Mouse (Mus musculus) frontal cortex, postnatal 10 days (tissue): ENCODE results near the gene Ppp1r3e.

Experiments used
- DNase-seq, 2 experiments: peaks; one replicate each; pipeline ENCODE4 v3.0.0; 2022; ENCODE audit warnings: low spot score in 2 of 2, mixed read lengths in 1 of 2

The Ppp1r3e gene

GRCm38 (mm10) chr14:54877048-54877715 lies at the start of gene Ppp1r3e:
Gene Ppp1r3e, minus strand, starts transcription at chr14:54877550.
- peak; percentile 34 to 69 for DNase-seq

GRCm38 (mm10) chr14:54926401-54927158 lies 49.2 kb upstream of the Ppp1r3e start:
- DNase-seq, result peak in 1 of 2 experiments; percentile 44

DNA sequence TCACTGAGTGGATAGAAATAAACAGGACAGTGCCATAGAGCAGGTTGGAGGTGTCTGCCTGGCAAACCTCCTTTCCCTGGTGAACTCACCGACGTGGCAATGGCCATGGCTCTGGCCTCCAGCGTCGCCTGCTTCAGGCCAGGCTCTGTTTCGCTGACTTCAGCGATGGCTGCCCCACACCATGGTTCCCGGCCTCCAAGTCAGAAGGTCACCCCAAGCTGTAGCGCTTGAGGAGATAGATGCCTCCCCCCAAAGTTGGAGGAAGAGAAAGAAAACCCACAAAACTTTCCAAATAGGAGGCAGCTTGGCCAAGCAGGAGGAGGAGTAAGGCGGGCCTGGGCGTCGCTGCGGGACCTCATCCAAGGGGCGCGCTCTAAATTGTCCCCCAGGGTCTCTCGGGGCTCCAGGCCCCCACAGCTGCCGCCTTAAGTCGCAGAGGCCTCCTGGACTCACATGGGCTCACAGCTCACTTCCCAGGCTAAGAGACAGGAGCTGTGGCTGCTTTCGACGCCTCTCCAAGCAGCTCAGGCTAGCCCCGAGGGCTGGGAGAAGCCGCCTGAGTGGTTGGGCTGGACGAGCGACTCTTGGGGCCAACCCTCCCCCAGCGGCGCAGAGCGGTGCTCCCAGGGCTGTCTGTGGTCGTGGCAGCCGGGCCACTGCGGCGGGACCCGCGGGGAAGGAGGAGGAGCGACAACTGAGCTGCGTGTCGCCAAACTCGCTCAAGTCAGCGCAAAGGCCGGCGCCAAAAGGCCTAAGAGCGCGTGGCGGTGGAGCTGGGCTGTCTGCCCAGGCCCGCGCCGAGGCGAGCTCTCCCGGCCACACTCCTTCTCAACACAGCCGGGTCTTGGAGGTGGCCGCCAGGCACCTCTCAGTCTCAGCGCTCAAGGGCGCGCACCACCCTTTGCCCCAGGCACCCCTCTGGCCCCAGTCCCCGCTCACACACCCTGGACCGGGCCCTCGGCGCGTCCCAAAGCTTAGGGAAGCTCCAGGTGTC lies 48.3 kb upstream of the Ppp1r3e start, which contains the start of gene Efs:
Efs (minus strand) TSS at position 778 of the 994 bp plus-strand sequence.
- peak in 1 of 2 experiments; percentile 52 for DNase-seq

GRCm38 (mm10) chr14:54924641-54925348 lies 47.4 kb upstream of the Ppp1r3e start:
- no peak for DNase-seq

- DNase-seq, result no peak
Measured at GRCm38 (mm10) chr14:54920076-54920685, 42.8 kb upstream of the Ppp1r3e start.

GRCm38 (mm10) chr14:54913343-54913742 lies 36.0 kb upstream of the Ppp1r3e start:
- no peak for DNase-seq

- peak; percentile 74 to 85 for DNase-seq
Measured at GRCm38 (mm10) chr14:54912886-54913285, 35.5 kb upstream of the Ppp1r3e start, which contains the start of gene Slc22a17. Gene Slc22a17, minus strand, starts transcription at chr14:54913132.

- DNase-seq, result peak in 1 of 2 experiments; percentile 42
Measured at GRCm38 (mm10) chr14:54912109-54912850, 34.9 kb upstream of the Ppp1r3e start.

GRCm38 (mm10) chr14:54908682-54909081 lies 31.3 kb upstream of the Ppp1r3e start:
- DNase-seq, result no peak

GRCm38 (mm10) chr14:54903641-54904040 lies 26.3 kb upstream of the Ppp1r3e start:
- DNase-seq, result no peak

DNA sequence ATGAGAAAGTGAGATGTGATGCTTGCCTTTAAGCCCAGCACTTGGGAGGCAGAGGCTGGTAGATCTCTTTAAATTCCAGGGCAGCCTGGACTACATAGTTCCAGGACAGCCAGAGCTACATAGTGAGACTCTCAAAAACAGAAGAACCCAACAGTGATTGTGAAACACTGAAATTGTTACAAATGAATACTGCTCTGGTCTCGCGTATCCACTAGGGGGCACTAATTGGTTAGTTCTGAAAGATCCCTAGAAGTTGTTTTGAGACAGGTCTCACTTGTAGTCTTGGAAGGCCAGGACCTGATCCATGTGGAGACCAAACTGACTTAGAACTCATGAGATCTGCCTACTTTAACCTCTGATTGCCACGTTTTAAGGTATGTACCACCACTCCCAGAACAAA lies 23.0 kb upstream of the Ppp1r3e start:
- DNase-seq, result peak; percentile 61 to 64

GRCm38 (mm10) chr14:54897445-54897844 lies 20.1 kb upstream of the Ppp1r3e start:
- no peak for DNase-seq

GRCm38 (mm10) chr14:54894296-54895151 lies 17.2 kb upstream of the Ppp1r3e start:
- peak; percentile 56 to 70 for DNase-seq

GRCm38 (mm10) chr14:54893651-54894181 lies 16.4 kb upstream of the Ppp1r3e start:
- peak; percentile 98 to 99 for DNase-seq

GRCm38 (mm10) chr14:54892200-54892599 lies 14.8 kb upstream of the Ppp1r3e start, which contains the start of gene Pabpn1:
Gene Pabpn1, plus strand, starts transcription at chr14:54892500.
- DNase-seq, result no peak

DNA sequence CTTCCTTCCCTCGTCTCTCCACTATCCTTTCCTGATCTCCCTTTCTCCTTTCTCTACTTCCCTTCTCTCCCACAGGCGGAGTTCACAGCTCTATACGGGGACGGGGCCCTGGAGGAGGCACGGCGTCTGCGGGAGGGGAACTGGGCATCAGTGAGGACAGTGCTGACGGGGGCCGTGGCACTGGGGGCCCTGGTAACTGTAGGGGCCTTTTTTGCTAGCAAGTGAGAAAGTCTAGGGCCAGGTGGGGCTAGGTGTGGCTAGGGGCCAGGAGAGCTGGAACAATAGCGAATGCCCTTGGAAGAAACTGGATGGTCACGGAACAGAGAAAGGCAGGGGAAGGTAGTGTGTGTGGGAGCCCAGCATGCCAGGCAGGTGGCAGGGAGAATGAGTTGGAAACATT lies 8.0 kb upstream of the Ppp1r3e start:
- DNase-seq, result no peak

- DNase-seq, result no peak
Measured at GRCm38 (mm10) chr14:54884022-54884712, 6.8 kb upstream of the Ppp1r3e start.
